Mouse (Mus musculus): ENCODE results near the gene Mettl24.
A peak's percentile ranks its signal among the peaks of the same experiment; 100 is the strongest.

The Mettl24 gene

GRCm38 (mm10) chr10:40683092-40683867 lies at the start of gene Mettl24:
Gene Mettl24 (plus strand): TSS chr10:40683282.
- DNase-seq (ENCODE audit: low read depth, low spot score) = no peak
- H3K27me3 ChIP-seq (ENCODE audit: control insufficient read depth, insufficient read depth, low read length, poor library complexity, severe bottlenecking) = no peaks in the 10 kb centered on the region; the same call in none of the 2 replicates
- H3K36me3 ChIP-seq (ENCODE audit: control insufficient read depth, insufficient read depth, low read length, poor library complexity, severe bottlenecking) = no peaks in the 10 kb centered on the region

GRCm38 (mm10) chr10:40637331-40637730 lies 45.8 kb upstream of the Mettl24 start:
- Histone ChIP-seq H3K27me3 (ENCODE audit: control insufficient read depth, insufficient read depth, low read length, poor library complexity, severe bottlenecking) (no peaks in the 10 kb centered on the region), H3K36me3 (ENCODE audit: control insufficient read depth, insufficient read depth, low read length, poor library complexity, severe bottlenecking) (no peaks in the 10 kb centered on the region)
- no peak for DNase-seq (ENCODE audit: low read depth, low spot score)

GRCm38 (mm10) chr10:40638276-40638675 lies 44.8 kb upstream of the Mettl24 start:
- H3K36me3 ChIP-seq (ENCODE audit: control insufficient read depth, insufficient read depth, low read length, poor library complexity, severe bottlenecking) = no peaks in the 10 kb centered on the region
- H3K27me3 ChIP-seq (ENCODE audit: control insufficient read depth, insufficient read depth, low read length, poor library complexity, severe bottlenecking) = no peaks in the 10 kb centered on the region
- no peak for DNase-seq (ENCODE audit: low read depth, low spot score)

GRCm38 (mm10) chr10:40638823-40639819 lies 44.0 kb upstream of the Mettl24 start:
- no peak for DNase-seq (ENCODE audit: low read depth, low spot score)
- Histone ChIP-seq H3K36me3 (ENCODE audit: control insufficient read depth, insufficient read depth, low read length, poor library complexity, severe bottlenecking) (no peaks in the 10 kb centered on the region), H3K27me3 (ENCODE audit: control insufficient read depth, insufficient read depth, low read length, poor library complexity, severe bottlenecking) (no peaks in the 10 kb centered on the region)

GRCm38 (mm10) chr10:40640406-40640805 lies 42.7 kb upstream of the Mettl24 start:
- Histone ChIP-seq H3K27me3 (ENCODE audit: control insufficient read depth, insufficient read depth, low read length, poor library complexity, severe bottlenecking) (no peaks in the 10 kb centered on the region), H3K36me3 (ENCODE audit: control insufficient read depth, insufficient read depth, low read length, poor library complexity, severe bottlenecking) (no peaks in the 10 kb centered on the region)
- DNase-seq (ENCODE audit: low read depth, low spot score) = no peak

GRCm38 (mm10) chr10:40641901-40642300 lies 41.2 kb upstream of the Mettl24 start:
- no peak for DNase-seq (ENCODE audit: low read depth, low spot score)
- Histone ChIP-seq H3K27me3 (ENCODE audit: control insufficient read depth, insufficient read depth, low read length, poor library complexity, severe bottlenecking) (no peaks in the 10 kb centered on the region), H3K36me3 (ENCODE audit: control insufficient read depth, insufficient read depth, low read length, poor library complexity, severe bottlenecking) (no peaks in the 10 kb centered on the region)

GRCm38 (mm10) chr10:40643126-40643525 lies 40.0 kb upstream of the Mettl24 start:
- no peak for DNase-seq (ENCODE audit: low read depth, low spot score)
- H3K27me3 ChIP-seq (ENCODE audit: control insufficient read depth, insufficient read depth, low read length, poor library complexity, severe bottlenecking) = no peaks in the 10 kb centered on the region
- no peaks in the 10 kb centered on the region for H3K36me3 ChIP-seq (ENCODE audit: control insufficient read depth, insufficient read depth, low read length, poor library complexity, severe bottlenecking)

- Histone ChIP-seq H3K27me3 (ENCODE audit: control insufficient read depth, insufficient read depth, low read length, poor library complexity, severe bottlenecking) (no peaks in the 10 kb centered on the region), H3K36me3 (ENCODE audit: control insufficient read depth, insufficient read depth, low read length, poor library complexity, severe bottlenecking) (no peaks in the 10 kb centered on the region)
- DNase-seq (ENCODE audit: low read depth, low spot score) = no peak
Measured at GRCm38 (mm10) chr10:40644456-40644855, 38.6 kb upstream of the Mettl24 start.

- DNase-seq (ENCODE audit: low read depth, low spot score) = no peak
- H3K36me3 ChIP-seq (ENCODE audit: control insufficient read depth, insufficient read depth, low read length, poor library complexity, severe bottlenecking) = no peaks in the 10 kb centered on the region
- H3K27me3 ChIP-seq (ENCODE audit: control insufficient read depth, insufficient read depth, low read length, poor library complexity, severe bottlenecking) = no peaks in the 10 kb centered on the region
Measured at GRCm38 (mm10) chr10:40645346-40645745, 37.7 kb upstream of the Mettl24 start.

GRCm38 (mm10) chr10:40648776-40649175 lies 34.3 kb upstream of the Mettl24 start:
- Histone ChIP-seq H3K27me3 (ENCODE audit: control insufficient read depth, insufficient read depth, low read length, poor library complexity, severe bottlenecking) (no peaks in the 10 kb centered on the region), H3K36me3 (ENCODE audit: control insufficient read depth, insufficient read depth, low read length, poor library complexity, severe bottlenecking) (no peaks in the 10 kb centered on the region)
- no peak for DNase-seq (ENCODE audit: low read depth, low spot score)

GRCm38 (mm10) chr10:40649634-40650033 lies 33.4 kb upstream of the Mettl24 start:
- Histone ChIP-seq H3K36me3 (ENCODE audit: control insufficient read depth, insufficient read depth, low read length, poor library complexity, severe bottlenecking) (no peaks in the 10 kb centered on the region), H3K27me3 (ENCODE audit: control insufficient read depth, insufficient read depth, low read length, poor library complexity, severe bottlenecking) (no peaks in the 10 kb centered on the region)
- DNase-seq (ENCODE audit: low read depth, low spot score) = peak; percentile 6

GRCm38 (mm10) chr10:40651676-40652075 lies 31.4 kb upstream of the Mettl24 start:
- H3K36me3 ChIP-seq (ENCODE audit: control insufficient read depth, insufficient read depth, low read length, poor library complexity, severe bottlenecking) = no peaks in the 10 kb centered on the region
- no peak for DNase-seq (ENCODE audit: low read depth, low spot score)
- H3K27me3 ChIP-seq (ENCODE audit: control insufficient read depth, insufficient read depth, low read length, poor library complexity, severe bottlenecking) = no peaks in the 10 kb centered on the region

GRCm38 (mm10) chr10:40665270-40665669 lies 17.8 kb upstream of the Mettl24 start:
- Histone ChIP-seq H3K36me3 (ENCODE audit: control insufficient read depth, insufficient read depth, low read length, poor library complexity, severe bottlenecking) (no peaks in the 10 kb centered on the region), H3K27me3 (ENCODE audit: control insufficient read depth, insufficient read depth, low read length, poor library complexity, severe bottlenecking) (no peaks in the 10 kb centered on the region)
- no peak for DNase-seq (ENCODE audit: low read depth, low spot score)

GRCm38 (mm10) chr10:40666943-40667342 lies 16.1 kb upstream of the Mettl24 start:
- no peaks in the 10 kb centered on the region for H3K27me3 ChIP-seq (ENCODE audit: control insufficient read depth, insufficient read depth, low read length, poor library complexity, severe bottlenecking)
- DNase-seq (ENCODE audit: low read depth, low spot score) = no peak
- H3K36me3 ChIP-seq (ENCODE audit: control insufficient read depth, insufficient read depth, low read length, poor library complexity, severe bottlenecking) = no peaks in the 10 kb centered on the region

- DNase-seq (ENCODE audit: low read depth, low spot score) = no peak
- no peaks in the 10 kb centered on the region for H3K36me3 ChIP-seq (ENCODE audit: control insufficient read depth, insufficient read depth, low read length, poor library complexity, severe bottlenecking)
Measured at GRCm38 (mm10) chr10:40668640-40669039, 14.4 kb upstream of the Mettl24 start.

More at GRCm38 (mm10) chr10:40668640-40669039, 14.4 kb upstream of the Mettl24 start:
- no peaks in the 10 kb centered on the region for H3K27me3 ChIP-seq (ENCODE audit: control insufficient read depth, insufficient read depth, low read length, poor library complexity, severe bottlenecking)
